Mouse (Mus musculus): ENCODE results near the gene Cd48. TPM values are rescaled to one million over a fixed set of nuclear protein-coding genes. Genes with fewer than 3 reads are reported as not detected.
"Not testable (repeated sequence)": the region's sequence is repeated elsewhere in the genome, so short reads cannot be mapped to it uniquely, and the experiment has no call there.

Cd48 gene
- polyA plus RNA-seq, 1 experiment from 2014 or later, result 0.40 TPM

- H3K36me3 ChIP-seq, result no peaks in the 10 kb centered on the region
- no peak overlapping the region for H3K4me3 ChIP-seq (replicated peaks)
- WGBS, result 78% methylated on average over 2 of the region's 2 CpGs
- no peak overlapping the region for H3K4me2 ChIP-seq
- no peak for ATAC-seq (ENCODE audit: insufficient number of reproducible peaks, insufficient read depth, low FRiP score, low TSS enrichment, low read depth)
- no peaks in the 10 kb centered on the region for H3K4me1 ChIP-seq (replicated peaks)
- H3K9me3 ChIP-seq, result no peaks in the 10 kb centered on the region
- no peak overlapping the region for H3K27ac ChIP-seq
- no peaks in the 10 kb centered on the region for H3K27me3 ChIP-seq
- no peak overlapping the region for H3K9ac ChIP-seq (replicated peaks)
These were observed 20.3 kb upstream of the Cd48 start for GRCm38 (mm10) chr1:171661482-171661881.

- WGBS, result 83% methylated on average over 2 of the region's 2 CpGs
- H3K4me1 ChIP-seq (replicated peaks), result no peaks in the 10 kb centered on the region
- no peak overlapping the region for H3K4me3 ChIP-seq (replicated peaks)
- H3K36me3 ChIP-seq, result no peaks in the 10 kb centered on the region
- no peak for ATAC-seq (ENCODE audit: insufficient number of reproducible peaks, insufficient read depth, low FRiP score, low TSS enrichment, low read depth)
- no peak overlapping the region for H3K4me2 ChIP-seq
- no peaks in the 10 kb centered on the region for H3K27me3 ChIP-seq
- H3K9me3 ChIP-seq, result peaks cover 8% of the 10 kb centered on the region; the same call in 1 of the 2 replicates
- H3K9ac ChIP-seq (replicated peaks), result no peak overlapping the region
- no peak overlapping the region for H3K27ac ChIP-seq
These were observed 18.1 kb upstream of the Cd48 start for GRCm38 (mm10) chr1:171663757-171664156.

GRCm38 (mm10) chr1:171666350-171666749 is 15.5 kb upstream of the Cd48 start:
- Histone ChIP-seq H3K27me3 (no peaks in the 10 kb centered on the region), H3K9ac (replicated peaks) (no peak overlapping the region), H3K4me3 (replicated peaks) (no peak overlapping the region), H3K4me2 (no peak overlapping the region), H3K4me1 (replicated peaks) (no peaks in the 10 kb centered on the region), H3K36me3 (no peaks in the 10 kb centered on the region), H3K9me3 (peaks cover 8% of the 10 kb centered on the region; the same call in 1 of the 2 replicates), H3K27ac (no peak overlapping the region)
- WGBS, result 90% methylated on average over 6 of the region's 6 CpGs
- ATAC-seq (ENCODE audit: insufficient number of reproducible peaks, insufficient read depth, low FRiP score, low TSS enrichment, low read depth), result no peak

GRCm38 (mm10) chr1:171667160-171667559 is 14.6 kb upstream of the Cd48 start:
- Histone ChIP-seq H3K4me1 (replicated peaks) (no peaks in the 10 kb centered on the region), H3K4me2 (no peak overlapping the region), H3K9ac (replicated peaks) (no peak overlapping the region), H3K36me3 (no peaks in the 10 kb centered on the region), H3K27me3 (no peaks in the 10 kb centered on the region), H3K27ac (no peak overlapping the region), H3K9me3 (peaks cover 8% of the 10 kb centered on the region; the same call in 1 of the 2 replicates), H3K4me3 (replicated peaks) (no peak overlapping the region)
- 81% methylated on average over 1 of the region's 1 CpGs for WGBS
- no peak for ATAC-seq (ENCODE audit: insufficient number of reproducible peaks, insufficient read depth, low FRiP score, low TSS enrichment, low read depth)

GRCm38 (mm10) chr1:171672451-171672850 is 9.4 kb upstream of the Cd48 start:
- H3K9ac ChIP-seq (replicated peaks); ATAC-seq (ENCODE audit: insufficient number of reproducible peaks, insufficient read depth, low FRiP score, low TSS enrichment, low read depth); H3K36me3 ChIP-seq; H3K9me3 ChIP-seq; H3K27ac ChIP-seq; H3K4me2 ChIP-seq; H3K4me3 ChIP-seq (replicated peaks); H3K4me1 ChIP-seq (replicated peaks); H3K27me3 ChIP-seq: not testable (repeated sequence)
- WGBS, result 86% methylated on average over 2 of the region's 2 CpGs

- Histone ChIP-seq H3K4me3 (replicated peaks) (no peak overlapping the region), H3K27ac (no peak overlapping the region), H3K27me3 (no peaks in the 10 kb centered on the region), H3K9me3 (no peaks in the 10 kb centered on the region), H3K4me1 (replicated peaks) (no peaks in the 10 kb centered on the region), H3K9ac (replicated peaks) (no peak overlapping the region), H3K4me2 (no peak overlapping the region), H3K36me3 (no peaks in the 10 kb centered on the region)
- no peak for ATAC-seq (ENCODE audit: insufficient number of reproducible peaks, insufficient read depth, low FRiP score, low TSS enrichment, low read depth)
- WGBS, result 69% methylated on average over 5 of the region's 5 CpGs
These were observed 8.8 kb upstream of the Cd48 start for GRCm38 (mm10) chr1:171672854-171673475.

- Histone ChIP-seq H3K27ac (no peak overlapping the region), H3K4me3 (replicated peaks) (no peak overlapping the region), H3K9me3 (no peaks in the 10 kb centered on the region), H3K27me3 (no peaks in the 10 kb centered on the region), H3K9ac (replicated peaks) (no peak overlapping the region), H3K4me1 (replicated peaks) (no peaks in the 10 kb centered on the region), H3K4me2 (no peak overlapping the region), H3K36me3 (no peaks in the 10 kb centered on the region)
- 71% methylated on average over 1 of the region's 1 CpGs for WGBS
- ATAC-seq (ENCODE audit: insufficient number of reproducible peaks, insufficient read depth, low FRiP score, low TSS enrichment, low read depth), result no peak
These were observed 7.3 kb upstream of the Cd48 start for GRCm38 (mm10) chr1:171674467-171674866.

GRCm38 (mm10) chr1:171677721-171678120 is 4.1 kb upstream of the Cd48 start:
- no peak for ATAC-seq (ENCODE audit: insufficient number of reproducible peaks, insufficient read depth, low FRiP score, low TSS enrichment, low read depth)
- Histone ChIP-seq H3K27me3 (no peaks in the 10 kb centered on the region), H3K9me3 (no peaks in the 10 kb centered on the region), H3K36me3 (no peaks in the 10 kb centered on the region), H3K4me2 (no peak overlapping the region), H3K9ac (replicated peaks) (no peak overlapping the region), H3K4me3 (replicated peaks) (no peak overlapping the region), H3K4me1 (replicated peaks) (no peaks in the 10 kb centered on the region), H3K27ac (no peak overlapping the region)
- 72% methylated on average over 1 of the region's 1 CpGs for WGBS

- Histone ChIP-seq H3K9ac (replicated peaks) (no peak overlapping the region), H3K9me3 (no peaks in the 10 kb centered on the region), H3K27me3 (no peaks in the 10 kb centered on the region), H3K36me3 (no peaks in the 10 kb centered on the region), H3K4me1 (replicated peaks) (no peaks in the 10 kb centered on the region), H3K27ac (no peak overlapping the region), H3K4me2 (no peak overlapping the region), H3K4me3 (replicated peaks) (no peak overlapping the region)
- no peak for ATAC-seq (ENCODE audit: insufficient number of reproducible peaks, insufficient read depth, low FRiP score, low TSS enrichment, low read depth)
- 84% methylated on average over 7 of the region's 7 CpGs for WGBS
These were observed 800 bp upstream of the Cd48 start for GRCm38 (mm10) chr1:171681009-171681408.

GRCm38 (mm10) chr1:171684923-171685322 is 3.1 kb downstream of the Cd48 start:
- no peak overlapping the region for H3K4me3 ChIP-seq (replicated peaks)
- no peak for ATAC-seq (ENCODE audit: insufficient number of reproducible peaks, insufficient read depth, low FRiP score, low TSS enrichment, low read depth)
- H3K4me2 ChIP-seq, result no peak overlapping the region
- H3K4me1 ChIP-seq (replicated peaks), result no peaks in the 10 kb centered on the region
- H3K9me3 ChIP-seq, result no peaks in the 10 kb centered on the region
- H3K36me3 ChIP-seq, result no peaks in the 10 kb centered on the region
- no peak overlapping the region for H3K27ac ChIP-seq
- no peaks in the 10 kb centered on the region for H3K27me3 ChIP-seq
- 92% methylated on average over 9 of the region's 9 CpGs for WGBS
- no peak overlapping the region for H3K9ac ChIP-seq (replicated peaks)

GRCm38 (mm10) chr1:171687320-171687719 is 5.5 kb downstream of the Cd48 start:
- no peak for ATAC-seq (ENCODE audit: insufficient number of reproducible peaks, insufficient read depth, low FRiP score, low TSS enrichment, low read depth)

GRCm38 (mm10) chr1:171693918-171694317 is 12.1 kb downstream of the Cd48 start:
- Histone ChIP-seq H3K36me3 (no peaks in the 10 kb centered on the region), H3K4me3 (replicated peaks) (no peak overlapping the region), H3K4me2 (no peak overlapping the region), H3K9ac (replicated peaks) (no peak overlapping the region), H3K4me1 (replicated peaks) (no peaks in the 10 kb centered on the region), H3K27ac (no peak overlapping the region), H3K27me3 (no peaks in the 10 kb centered on the region), H3K9me3 (peaks cover 4% of the 10 kb centered on the region; the same call in 1 of the 2 replicates)
- WGBS, result 79% methylated on average over 1 of the region's 1 CpGs
- no peak for ATAC-seq (ENCODE audit: insufficient number of reproducible peaks, insufficient read depth, low FRiP score, low TSS enrichment, low read depth)

More at GRCm38 (mm10) chr1:171687320-171687719, 5.5 kb downstream of the Cd48 start:
- Histone ChIP-seq H3K27me3 (no peaks in the 10 kb centered on the region), H3K4me2 (no peak overlapping the region), H3K9me3 (no peaks in the 10 kb centered on the region), H3K4me1 (replicated peaks) (no peaks in the 10 kb centered on the region), H3K9ac (replicated peaks) (no peak overlapping the region), H3K4me3 (replicated peaks) (no peak overlapping the region), H3K36me3 (no peaks in the 10 kb centered on the region), H3K27ac (no peak overlapping the region)
- 81% methylated on average over 4 of the region's 4 CpGs for WGBS
